Mouse (Mus musculus): Measurements from ENCODE around the gene Pdgfra. TPM values are rescaled to one million over a fixed set of nuclear protein-coding genes. Genes with fewer than 3 reads are reported as not detected.

Pdgfra gene
- polyA plus RNA-seq, 1 experiment from 2014 or later: 56.6 TPM

DNA sequence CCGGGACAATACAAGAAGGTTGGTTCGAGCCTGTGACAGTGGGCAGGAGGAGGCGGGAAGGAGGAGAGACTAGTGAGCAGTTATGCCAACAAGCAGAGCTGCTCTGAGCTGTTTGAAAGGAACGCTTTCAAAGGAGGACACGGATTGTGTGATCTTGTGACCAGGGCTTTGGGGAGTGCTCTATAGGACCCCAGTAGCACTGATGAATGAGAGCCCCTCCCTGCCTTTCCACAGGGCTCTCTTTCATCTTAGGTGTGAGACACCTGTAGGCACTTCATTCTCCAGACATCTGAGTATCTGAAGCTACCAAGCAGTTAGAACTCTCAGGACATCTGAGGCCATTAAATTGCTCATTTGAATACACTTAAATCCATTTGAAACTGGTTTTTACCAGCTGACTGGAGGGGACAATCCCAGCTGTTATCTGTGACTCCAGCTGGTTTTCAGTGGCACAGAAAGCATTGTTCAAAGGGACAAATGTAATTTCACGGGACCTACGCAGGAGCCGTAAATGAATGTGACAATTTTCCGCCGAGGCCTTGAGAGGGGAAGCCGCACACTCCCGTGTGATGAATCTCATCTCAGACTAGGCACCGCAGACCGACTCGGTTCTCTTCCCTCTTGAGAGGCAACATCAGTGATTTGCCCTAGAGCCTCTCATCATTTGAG is 37.4 kb downstream of the Pdgfra start:
- no peaks in the 10 kb centered on the region for H3K4me1 ChIP-seq
- H3K36me3 ChIP-seq (replicated peaks): peaks cover 95% of the 10 kb centered on the region
- WGBS: 91% methylated on average over 15 of the region's 15 CpGs
- no peaks in the 10 kb centered on the region for H3K9me3 ChIP-seq
- H3K27ac ChIP-seq (replicated peaks): no peak overlapping the region
- H3K27me3 ChIP-seq (replicated peaks; ENCODE audit: low read depth, poor library complexity, severe bottlenecking): no peaks in the 10 kb centered on the region
- DNase-seq (ENCODE audit: low spot score): no peak
- no peak overlapping the region for H3K4me3 ChIP-seq

DNA sequence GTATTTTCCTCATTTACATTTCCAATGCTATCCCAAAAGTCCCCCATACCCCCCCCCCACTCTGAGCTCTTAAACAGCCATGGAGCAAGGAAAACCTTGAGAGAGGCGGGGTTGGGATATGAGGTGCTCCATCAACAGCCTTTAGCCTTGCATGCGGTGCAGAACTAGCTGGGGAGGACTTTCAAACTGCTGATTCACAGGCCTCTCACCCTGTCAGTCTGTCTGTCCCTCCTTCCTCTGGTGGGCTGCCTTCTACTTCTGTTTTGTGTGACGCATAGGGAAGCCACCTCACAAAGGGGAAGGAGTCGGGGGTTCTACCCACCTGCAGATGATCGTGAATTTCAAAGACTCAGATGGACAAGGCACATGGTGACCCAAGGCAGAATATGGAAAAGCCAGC is 41.0 kb downstream of the Pdgfra start:
- Histone ChIP-seq H3K4me3 (no peak overlapping the region), H3K27ac (replicated peaks) (no peak overlapping the region), H3K27me3 (replicated peaks; ENCODE audit: low read depth, poor library complexity, severe bottlenecking) (no peaks in the 10 kb centered on the region), H3K9me3 (no peaks in the 10 kb centered on the region), H3K4me1 (no peaks in the 10 kb centered on the region), H3K36me3 (replicated peaks) (peaks cover 95% of the 10 kb centered on the region)
- WGBS: 91% methylated on average over 5 of the region's 5 CpGs
- DNase-seq (ENCODE audit: low spot score): no peak

DNA sequence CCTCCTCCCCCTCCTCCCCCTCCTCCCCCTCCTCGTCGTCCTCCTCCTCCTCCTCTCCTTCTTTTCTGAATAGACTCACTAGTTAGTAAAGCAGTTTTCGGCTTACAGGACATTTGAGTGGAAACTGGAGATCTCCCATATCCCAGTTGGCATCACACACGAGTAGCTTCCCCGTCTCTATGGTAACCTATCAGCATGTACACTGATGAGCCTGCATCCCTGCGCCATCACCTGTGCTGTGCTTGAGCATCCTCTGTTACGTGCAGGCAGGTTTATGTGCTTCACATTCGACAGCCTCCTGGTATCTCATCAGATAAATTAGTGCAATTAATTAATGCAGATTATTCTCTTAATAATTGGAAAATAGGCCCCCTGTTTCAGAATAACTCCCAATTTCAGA is 46.3 kb downstream of the Pdgfra start:
- no peak for DNase-seq (ENCODE audit: low spot score)
- 86% methylated on average over 8 of the region's 8 CpGs for WGBS
- Histone ChIP-seq H3K4me1 (no peaks in the 10 kb centered on the region), H3K27me3 (replicated peaks; ENCODE audit: low read depth, poor library complexity, severe bottlenecking) (no peaks in the 10 kb centered on the region), H3K4me3 (no peak overlapping the region), H3K36me3 (replicated peaks) (peaks cover 75% of the 10 kb centered on the region), H3K27ac (replicated peaks) (no peak overlapping the region), H3K9me3 (no peaks in the 10 kb centered on the region)

DNA sequence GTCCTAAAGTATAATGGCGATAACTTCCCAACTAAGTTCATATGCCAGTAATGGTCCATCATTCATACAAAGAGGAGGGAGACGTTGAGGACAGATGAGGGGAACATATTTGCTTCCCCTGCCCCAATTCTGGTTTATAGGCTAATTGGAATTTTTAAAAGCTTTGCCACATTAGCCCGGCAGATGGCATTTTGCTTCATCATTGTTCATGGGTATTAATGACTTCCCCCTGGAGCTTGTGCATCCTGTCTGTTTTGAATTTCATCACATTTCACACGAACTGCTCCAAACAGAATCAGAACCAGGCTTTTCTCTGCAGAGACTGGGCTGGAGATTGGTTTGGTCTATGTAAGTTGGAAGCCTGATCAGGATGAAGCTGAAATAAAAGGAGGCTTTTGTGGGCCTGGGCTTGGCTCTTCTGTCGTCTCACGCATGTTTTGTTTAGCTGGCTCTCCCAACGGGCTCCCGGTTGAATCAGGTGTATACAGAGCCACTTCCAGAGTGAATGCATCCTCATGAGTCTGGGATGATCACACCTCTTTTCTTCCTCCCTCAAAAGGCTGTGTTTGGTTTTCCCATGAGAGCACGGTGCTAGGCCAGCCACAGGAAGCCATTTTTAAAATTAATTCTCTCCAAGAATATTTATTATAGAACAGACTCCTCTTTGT is 47.7 kb downstream of the Pdgfra start:
- no peaks in the 10 kb centered on the region for H3K27me3 ChIP-seq (replicated peaks; ENCODE audit: low read depth, poor library complexity, severe bottlenecking)
- 81% methylated on average over 9 of the region's 9 CpGs for WGBS
- no peaks in the 10 kb centered on the region for H3K4me1 ChIP-seq
- peaks cover 62% of the 10 kb centered on the region for H3K36me3 ChIP-seq (replicated peaks)
- no peak overlapping the region for H3K27ac ChIP-seq (replicated peaks)
- H3K9me3 ChIP-seq: no peaks in the 10 kb centered on the region
- no peak for DNase-seq (ENCODE audit: low spot score)
- H3K4me3 ChIP-seq: no peak overlapping the region

DNA sequence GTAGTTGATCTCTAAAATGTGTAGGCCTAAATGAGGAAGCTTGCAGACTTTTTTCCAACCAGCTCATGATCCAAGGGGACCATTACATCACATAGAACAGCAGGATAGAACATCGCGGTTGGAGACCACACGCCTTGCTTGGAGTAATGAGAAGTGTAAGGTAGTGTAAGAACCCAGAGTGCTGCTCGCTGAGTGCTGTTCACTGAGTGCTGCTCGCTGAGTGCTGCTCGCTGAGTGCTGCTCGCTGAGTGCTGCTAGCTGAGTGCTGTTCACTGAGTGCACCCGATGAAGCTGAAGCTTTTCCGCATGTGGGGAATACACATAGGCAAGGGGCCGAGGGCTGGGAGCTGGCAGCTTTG is 48.3 kb downstream of the Pdgfra start:
- 95% methylated on average over 10 of the region's 10 CpGs for WGBS
- H3K36me3 ChIP-seq (replicated peaks): peaks cover 56% of the 10 kb centered on the region
- no peak overlapping the region for H3K4me3 ChIP-seq
- DNase-seq (ENCODE audit: low spot score): no peak
- H3K4me1 ChIP-seq: no peaks in the 10 kb centered on the region; the same call in 1 of the 2 replicates
- H3K27ac ChIP-seq (replicated peaks): no peak overlapping the region
- no peaks in the 10 kb centered on the region for H3K9me3 ChIP-seq
- H3K27me3 ChIP-seq (replicated peaks; ENCODE audit: low read depth, poor library complexity, severe bottlenecking): no peaks in the 10 kb centered on the region

DNA sequence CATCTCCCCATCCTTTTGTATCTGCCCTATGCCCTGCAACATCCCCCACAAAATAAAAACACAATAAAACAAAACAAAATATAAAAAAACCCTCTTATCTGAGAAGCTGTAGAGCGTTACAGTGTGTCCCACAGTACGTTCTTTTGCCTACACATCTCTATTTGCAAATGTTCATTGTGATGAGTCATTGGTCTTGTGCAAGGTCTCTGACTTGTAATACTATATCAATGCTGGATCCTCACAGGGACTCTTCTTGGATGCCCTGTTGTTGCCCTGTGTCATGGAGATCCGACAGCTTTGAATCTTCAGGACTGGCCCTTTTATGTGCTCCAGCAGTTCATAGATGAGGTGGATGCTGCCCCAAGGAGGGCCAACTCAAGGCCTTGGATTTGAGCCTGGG is 55.8 kb downstream of the Pdgfra start:
- no peaks in the 10 kb centered on the region for H3K9me3 ChIP-seq
- H3K27me3 ChIP-seq (replicated peaks; ENCODE audit: low read depth, poor library complexity, severe bottlenecking): no peaks in the 10 kb centered on the region
- no peaks in the 10 kb centered on the region for H3K36me3 ChIP-seq (replicated peaks)
- no peak overlapping the region for H3K4me3 ChIP-seq
- no peak overlapping the region for H3K27ac ChIP-seq (replicated peaks)
- 86% methylated on average over 3 of the region's 3 CpGs for WGBS
- no peaks in the 10 kb centered on the region; the same call in 1 of the 2 replicates for H3K4me1 ChIP-seq
- DNase-seq (ENCODE audit: low spot score): no peak

DNA sequence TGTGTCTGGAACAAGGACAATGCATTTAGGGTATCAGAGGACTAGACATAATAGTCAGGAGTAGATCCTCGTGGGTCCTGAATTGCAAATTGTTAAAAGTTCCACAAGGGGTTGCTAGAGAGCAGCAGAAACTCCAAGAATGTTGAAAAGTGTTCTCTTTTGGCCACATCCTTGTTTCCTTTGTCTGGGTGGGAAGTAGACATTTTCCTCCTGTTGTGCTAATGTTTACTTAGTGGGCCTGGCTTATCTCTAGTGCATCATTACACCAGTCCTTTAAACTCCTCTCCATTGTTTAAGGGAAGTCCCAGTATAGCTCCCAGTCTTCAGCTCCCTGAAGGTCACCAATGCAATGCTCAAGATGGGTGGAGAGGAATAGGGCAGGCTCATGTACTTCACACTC is 57.9 kb downstream of the Pdgfra start:
- Histone ChIP-seq H3K4me1 (peaks cover 4% of the 10 kb centered on the region; the same call in 1 of the 2 replicates), H3K27me3 (replicated peaks; ENCODE audit: low read depth, poor library complexity, severe bottlenecking) (no peaks in the 10 kb centered on the region; the same call in 1 of the 2 replicates), H3K9me3 (no peaks in the 10 kb centered on the region), H3K36me3 (replicated peaks) (no peaks in the 10 kb centered on the region), H3K27ac (replicated peaks) (no peak overlapping the region; the same call in 1 of the 2 replicates), H3K4me3 (no peak overlapping the region)
- 19% methylated on average over 1 of the region's 1 CpGs for WGBS
- DNase-seq (ENCODE audit: low spot score): no peak

DNA sequence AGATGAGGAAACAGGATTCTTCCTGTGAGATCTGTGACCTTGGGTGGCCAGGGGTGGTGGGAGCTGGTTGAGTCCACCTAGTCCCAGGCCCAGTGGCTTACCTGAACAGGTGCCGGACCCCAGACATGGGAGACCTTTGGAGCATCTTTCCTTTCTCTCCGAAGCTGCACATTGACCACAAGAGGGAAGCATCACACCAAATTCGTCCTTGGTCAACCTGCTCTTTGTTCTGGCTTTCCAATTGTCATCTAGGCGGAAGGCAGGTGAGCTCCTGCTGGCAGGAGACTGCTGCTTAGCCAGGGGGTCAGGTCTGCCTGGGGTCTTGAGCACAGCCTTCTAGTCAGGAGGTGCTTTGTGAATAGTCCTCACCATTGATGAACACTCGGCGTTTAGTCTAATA is 62.4 kb downstream of the Pdgfra start:
- no peak overlapping the region for H3K27ac ChIP-seq (replicated peaks)
- peak; percentile 27 for DNase-seq (ENCODE audit: low spot score)
- no peaks in the 10 kb centered on the region; the same call in 1 of the 2 replicates for H3K27me3 ChIP-seq (replicated peaks; ENCODE audit: low read depth, poor library complexity, severe bottlenecking)
- WGBS: 56% methylated on average over 6 of the region's 6 CpGs
- peaks cover 12% of the 10 kb centered on the region for H3K4me1 ChIP-seq
- H3K36me3 ChIP-seq (replicated peaks): no peaks in the 10 kb centered on the region
- no peaks in the 10 kb centered on the region for H3K9me3 ChIP-seq
- no peak overlapping the region for H3K4me3 ChIP-seq

DNA sequence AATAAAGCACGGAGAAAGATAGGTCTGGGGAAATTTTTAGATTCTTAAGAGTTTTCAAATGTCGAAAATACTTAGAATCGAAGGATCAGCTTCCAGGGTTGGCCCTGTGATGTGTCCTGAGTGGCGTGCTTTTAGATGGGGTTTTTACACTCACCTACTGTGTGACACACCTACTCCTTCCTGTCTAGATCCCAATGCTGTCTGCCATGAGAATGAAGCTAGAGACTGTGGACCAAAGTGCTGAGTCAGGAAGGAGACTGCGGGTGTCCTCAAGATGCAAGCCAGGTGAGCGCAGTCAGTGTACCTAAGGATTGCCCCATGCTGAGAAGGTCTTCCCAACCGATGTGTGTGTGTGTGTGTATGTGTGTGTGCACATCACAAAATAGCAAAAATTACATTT is 62.8 kb downstream of the Pdgfra start:
- 81% methylated on average over 7 of the region's 7 CpGs for WGBS
- H3K27me3 ChIP-seq (replicated peaks; ENCODE audit: low read depth, poor library complexity, severe bottlenecking): no peaks in the 10 kb centered on the region; the same call in 1 of the 2 replicates
- no peak for DNase-seq (ENCODE audit: low spot score)
- H3K4me3 ChIP-seq: no peak overlapping the region
- no peak overlapping the region for H3K27ac ChIP-seq (replicated peaks)
- H3K9me3 ChIP-seq: no peaks in the 10 kb centered on the region
- H3K36me3 ChIP-seq (replicated peaks): no peaks in the 10 kb centered on the region
- peaks cover 12% of the 10 kb centered on the region for H3K4me1 ChIP-seq

DNA sequence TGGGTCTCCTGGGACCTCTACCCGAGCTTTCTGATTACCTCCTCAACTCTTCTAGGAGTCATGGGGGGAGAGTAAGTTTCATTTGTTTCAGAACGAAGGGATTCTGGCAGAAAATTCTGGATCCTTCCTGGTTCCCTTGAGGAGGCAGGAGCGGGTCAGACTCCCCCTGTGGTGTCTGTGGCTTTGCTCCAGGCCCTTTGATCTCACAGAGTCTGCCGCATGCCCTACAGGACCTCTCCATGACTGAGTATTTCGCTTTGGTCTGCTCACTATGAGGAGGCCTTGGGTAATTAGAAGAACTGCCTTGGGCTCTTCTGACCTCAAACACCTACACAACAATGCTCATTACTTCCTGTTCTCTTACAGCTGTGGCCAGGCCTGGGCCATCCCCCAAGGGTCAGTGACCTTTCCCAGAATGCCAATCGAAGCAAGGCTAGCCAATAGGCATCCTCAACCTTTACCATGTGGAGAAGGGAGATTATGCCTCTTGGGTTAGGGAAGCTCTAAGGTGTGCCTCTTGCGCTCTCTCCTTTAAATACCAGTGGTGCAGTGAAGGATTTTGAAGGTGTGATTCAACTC is 63.7 kb downstream of the Pdgfra start:
- WGBS: 60% methylated on average over 7 of the region's 7 CpGs
- Histone ChIP-seq H3K4me1 (peaks cover 12% of the 10 kb centered on the region), H3K27me3 (replicated peaks; ENCODE audit: low read depth, poor library complexity, severe bottlenecking) (no peaks in the 10 kb centered on the region; the same call in 1 of the 2 replicates), H3K27ac (replicated peaks) (no peak overlapping the region), H3K36me3 (replicated peaks) (no peaks in the 10 kb centered on the region), H3K4me3 (no peak overlapping the region), H3K9me3 (no peaks in the 10 kb centered on the region)
- DNase-seq (ENCODE audit: low spot score): no peak

DNA sequence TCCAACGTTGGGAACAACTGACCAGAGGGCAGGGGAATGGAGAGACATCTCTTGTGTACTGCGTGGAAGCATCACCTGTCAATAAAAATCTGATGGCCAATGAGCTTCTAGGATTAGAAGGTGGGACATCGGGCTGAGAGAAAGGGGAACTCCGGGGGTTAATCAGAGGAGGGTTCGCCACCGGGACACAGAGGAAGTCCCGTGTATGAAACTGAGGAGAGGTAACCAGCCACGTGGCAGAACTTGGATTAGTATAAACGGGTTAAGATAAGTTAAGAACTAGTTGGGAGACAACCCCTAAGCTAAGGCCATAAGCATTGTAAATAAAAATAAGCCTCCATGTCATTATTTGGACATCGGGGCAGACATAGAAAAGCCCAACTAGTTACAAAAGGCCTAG is 69.5 kb downstream of the Pdgfra start:
- Histone ChIP-seq H3K4me3 (no peak overlapping the region), H3K27ac (replicated peaks) (no peak overlapping the region), H3K4me1 (peaks cover 9% of the 10 kb centered on the region), H3K36me3 (replicated peaks) (no peaks in the 10 kb centered on the region), H3K27me3 (replicated peaks; ENCODE audit: low read depth, poor library complexity, severe bottlenecking) (no peaks in the 10 kb centered on the region), H3K9me3 (no peaks in the 10 kb centered on the region)
- WGBS: 82% methylated on average over 10 of the region's 10 CpGs
- no peak for DNase-seq (ENCODE audit: low spot score)

DNA sequence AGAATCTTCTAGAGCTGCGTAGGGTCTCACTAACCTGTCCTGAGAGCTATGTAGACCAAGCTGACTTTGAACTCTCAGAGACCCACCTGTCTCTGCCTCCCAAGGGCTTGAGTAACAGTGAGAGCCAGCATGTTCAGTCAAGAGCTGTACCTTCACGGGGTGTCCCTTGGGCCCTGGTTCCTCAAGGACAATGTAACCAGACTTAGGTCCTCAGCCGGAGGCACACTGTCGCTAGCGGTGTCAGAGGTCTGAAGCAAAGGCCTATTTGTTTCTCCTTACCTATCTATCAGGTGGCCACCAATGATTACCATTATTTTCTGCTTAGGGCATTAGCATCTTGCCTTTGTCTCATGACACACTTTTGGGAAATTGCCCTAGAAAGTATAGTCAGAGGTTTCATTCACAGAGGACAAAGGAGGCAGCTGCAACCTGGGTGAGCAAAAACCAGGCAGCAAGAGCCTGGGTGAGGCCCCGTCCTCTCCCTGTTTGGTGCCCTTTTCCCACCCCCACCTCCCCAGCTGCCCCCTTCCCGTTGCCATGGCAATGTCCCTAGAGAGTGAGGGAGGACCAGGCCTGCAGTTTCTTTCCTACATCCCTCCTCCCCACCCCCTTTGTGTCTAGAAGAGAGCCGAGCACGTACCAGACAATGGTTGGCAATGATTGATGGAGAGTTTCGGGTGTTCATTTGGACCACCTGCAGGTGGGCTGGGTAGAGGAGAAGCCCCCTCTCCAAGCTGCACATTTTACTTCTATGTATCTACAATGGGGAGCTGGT is 70.6 kb downstream of the Pdgfra start:
- DNase-seq (ENCODE audit: low spot score): peak; percentile 21
- H3K27ac ChIP-seq (replicated peaks): peak overlapping the region; percentile 51; the same call in 1 of the 2 replicates

More for the DNA sequence above, 70.6 kb downstream of the Pdgfra start:
- 78% methylated on average over 10 of the region's 10 CpGs for WGBS
- H3K27me3 ChIP-seq (replicated peaks; ENCODE audit: low read depth, poor library complexity, severe bottlenecking): no peaks in the 10 kb centered on the region
- H3K4me3 ChIP-seq: no peak overlapping the region
- peaks cover 9% of the 10 kb centered on the region for H3K4me1 ChIP-seq
- no peaks in the 10 kb centered on the region for H3K9me3 ChIP-seq
- H3K36me3 ChIP-seq (replicated peaks): no peaks in the 10 kb centered on the region
